11 mouse cellular contexts compared by ENCODE assay signal in genomic region chr2:132992659-132993531, GRCm38 (mm10). TPM values are rescaled to one million over a fixed set of nuclear protein-coding genes. Genes with fewer than 3 reads are reported as not detected.
DNase-seq lines count a peak whose midpoint lies in the region; ATAC-seq lines count a peak whose summit lies in the region.
"Had no signal": no experiment of that assay in that cellular context is flagged by ENCODE, and none has a peak within 500 bp of the region (broad histone marks: within the 10 kb centered on the region; RNA-seq: fewer than 3 reads in every experiment).

No protein-coding gene starts in this region.

- peaks cover 14% of the 10 kb centered on the region for H3K4me1 ChIP-seq in embryonic facial prominence, embryonic 15.5 days
- peaks cover 14% of the 10 kb centered on the region for H3K4me1 ChIP-seq in limb, embryonic 15.5 days
- no peaks in the 10 kb centered on the region for H3K4me1 ChIP-seq in hindbrain, embryonic 11.5 days (replicated peaks; ENCODE audit: control insufficient read depth, insufficient read depth, low read length)
- H3K4me1 ChIP-seq in forebrain, embryonic 13.5 days = no peaks in the 10 kb centered on the region

- peak; percentile 72 to 90 for DNase-seq in adrenal gland, adult (ENCODE audit: inconsistent age in 2 of 2, low spot score in 1 of 2)
- no peak for DNase-seq in adrenal gland, postnatal 4 days (ENCODE audit: low spot score in 2 of 2)
- peak; percentile 4 for DNase-seq in adipocyte (ENCODE audit: low spot score)
- no peak for DNase-seq in neural tube, embryonic 10.5 days (ENCODE audit: extremely low spot score, low spot score)
- no peak for DNase-seq in hindbrain, embryonic 11.5 days (ENCODE audit: low spot score)

- H3K36me3 ChIP-seq in embryonic facial prominence, embryonic 15.5 days = no peaks in the 10 kb centered on the region
- H3K36me3 ChIP-seq in limb, embryonic 15.5 days = no peaks in the 10 kb centered on the region
- no peaks in the 10 kb centered on the region for H3K36me3 ChIP-seq in hindbrain, embryonic 11.5 days (ENCODE audit: control insufficient read depth, insufficient read depth, low read length)
- no peaks in the 10 kb centered on the region for H3K36me3 ChIP-seq in forebrain, embryonic 13.5 days (ENCODE audit: poor library complexity, severe bottlenecking)
- H3K36me3 ChIP-seq: embryonic facial prominence, embryonic 12.5 days had no signal

- H3K4me2 ChIP-seq in embryonic facial prominence, embryonic 15.5 days (replicated peaks) = no peak overlapping the region
- H3K4me2 ChIP-seq in limb, embryonic 15.5 days = no peak overlapping the region
- no peak overlapping the region for H3K4me2 ChIP-seq in hindbrain, embryonic 11.5 days (replicated peaks; ENCODE audit: low read depth, low read length)
- no peak overlapping the region for H3K4me2 ChIP-seq in forebrain, embryonic 13.5 days
- H3K4me2 ChIP-seq: embryonic facial prominence, embryonic 12.5 days had no signal

- no peaks in the 10 kb centered on the region for H3K9me3 ChIP-seq in embryonic facial prominence, embryonic 15.5 days (replicated peaks)
- H3K9me3 ChIP-seq in limb, embryonic 15.5 days = no peaks in the 10 kb centered on the region
- no peaks in the 10 kb centered on the region for H3K9me3 ChIP-seq in hindbrain, embryonic 11.5 days (ENCODE audit: control insufficient read depth, low read length)
- H3K9me3 ChIP-seq in forebrain, embryonic 13.5 days (replicated peaks) = no peaks in the 10 kb centered on the region
- H3K9me3 ChIP-seq: embryonic facial prominence, embryonic 12.5 days had no signal

- H3K27me3 ChIP-seq in embryonic facial prominence, embryonic 15.5 days = no peaks in the 10 kb centered on the region
- no peaks in the 10 kb centered on the region for H3K27me3 ChIP-seq in limb, embryonic 15.5 days
- no peaks in the 10 kb centered on the region for H3K27me3 ChIP-seq in hindbrain, embryonic 11.5 days (ENCODE audit: control insufficient read depth, insufficient read depth, low read length)
- H3K27me3 ChIP-seq in forebrain, embryonic 13.5 days = no peaks in the 10 kb centered on the region
- H3K27me3 ChIP-seq: embryonic facial prominence, embryonic 12.5 days had no signal

- WGBS in embryonic facial prominence, embryonic 15.5 days = 37% methylated on average over 9 of the region's 9 CpGs
- WGBS in limb, embryonic 15.5 days = 20% methylated on average over 9 of the region's 9 CpGs
- WGBS in hindbrain, embryonic 11.5 days = 72% methylated on average over 9 of the region's 9 CpGs
- WGBS in forebrain, embryonic 13.5 days = 83% methylated on average over 9 of the region's 9 CpGs

- H3K9ac ChIP-seq in embryonic facial prominence, embryonic 15.5 days = no peak overlapping the region
- no peak overlapping the region for H3K9ac ChIP-seq in limb, embryonic 15.5 days
- no peak overlapping the region for H3K9ac ChIP-seq in hindbrain, embryonic 11.5 days (ENCODE audit: low read depth, low read length)
- H3K9ac ChIP-seq in forebrain, embryonic 13.5 days = no peak overlapping the region
- H3K9ac ChIP-seq: embryonic facial prominence, embryonic 12.5 days had no signal

- 0 out of 2 replicates have a peak, but pooled peaks have one; percentile 37 for ATAC-seq in embryonic facial prominence, embryonic 15.5 days (ENCODE audit: insufficient number of reproducible peaks, low FRiP score, low TSS enrichment, low read depth)
- peak; percentile 61 for ATAC-seq in limb, embryonic 15.5 days (ENCODE audit: insufficient number of reproducible peaks, low FRiP score, low TSS enrichment, low read depth)
- no peak for ATAC-seq in hindbrain, embryonic 11.5 days (ENCODE audit: low FRiP score)
- ATAC-seq in forebrain, embryonic 13.5 days = no peak

- no peak overlapping the region for H3K4me3 ChIP-seq in embryonic facial prominence, embryonic 15.5 days (replicated peaks)
- H3K4me3 ChIP-seq in limb, embryonic 15.5 days = no peak overlapping the region
- H3K4me3 ChIP-seq in hindbrain, embryonic 11.5 days (ENCODE audit: low read depth, low read length) = no peak overlapping the region
- no peak overlapping the region for H3K4me3 ChIP-seq in forebrain, embryonic 13.5 days
- H3K4me3 ChIP-seq: embryonic facial prominence, embryonic 12.5 days; left cerebral cortex, adult 2 months had no signal

- H3K27ac ChIP-seq in embryonic facial prominence, embryonic 15.5 days (replicated peaks) = no peak overlapping the region
- no peak overlapping the region for H3K27ac ChIP-seq in limb, embryonic 15.5 days
- H3K27ac ChIP-seq in hindbrain, embryonic 11.5 days (ENCODE audit: low read depth, low read length) = no peak overlapping the region
- H3K27ac ChIP-seq in forebrain, embryonic 13.5 days = no peak overlapping the region
- H3K27ac ChIP-seq: embryonic facial prominence, embryonic 12.5 days; left cerebral cortex, adult 2 months had no signal

RNA-seq across cellular contexts. Expression of gene Fermt1, which starts 47.2 kb away (rescaled TPM):
- 1 to 10 TPM in 1 of 2 experiments, not detected in 1; 1.9 TPM for total RNA-seq in adrenal gland, postnatal 4 days (2021)
- 23.3 and 23.5 TPM in 2 replicates for polyA plus RNA-seq in embryonic facial prominence, embryonic 15.5 days (2015; fragmentation: Nextera tagmentation; extraction: Ambion mirVana)
- polyA plus RNA-seq in limb, embryonic 15.5 days (2015; fragmentation: Nextera tagmentation; extraction: Ambion mirVana) = 20.9 and 24.4 TPM in 2 replicates
- polyA plus RNA-seq in hindbrain, embryonic 11.5 days (2014; fragmentation: Nextera tagmentation; extraction: Ambion mirVana) = 1.6 and 6.0 TPM in 2 replicates
- polyA plus RNA-seq in forebrain, embryonic 13.5 days (2015; fragmentation: Nextera tagmentation; extraction: Ambion mirVana) = 0.04 TPM in 1 of 2 replicates, not detected in the other
- total RNA-seq: hematopoietic stem cell, adult 5-6 weeks had no signal

Comparison
In these comparisons a context has a peak if more than half of its experiments do, and no peak if none do; other contexts are left out.
1. DNase-seq: peak in adrenal gland, adult (2 of 2) and adipocyte (single experiment); none in adrenal gland, postnatal 4 days (0 of 2), neural tube, embryonic 10.5 days (single experiment) and hindbrain, embryonic 11.5 days (single experiment).
2. ATAC-seq: peak in embryonic facial prominence, embryonic 15.5 days (single experiment) and limb, embryonic 15.5 days (single experiment); none in hindbrain, embryonic 11.5 days (single experiment) and forebrain, embryonic 13.5 days (single experiment).